Mouse (Mus musculus) cerebellum, postnatal 25 days (tissue): ENCODE data around the gene Clec16a.

Experiments used
- DNase-seq, 2 experiments: peaks; one replicate each; pipeline ENCODE4 v3.0.0; 2021; ENCODE audit warnings: mixed read lengths in 2 of 2

The Clec16a gene

DNA sequence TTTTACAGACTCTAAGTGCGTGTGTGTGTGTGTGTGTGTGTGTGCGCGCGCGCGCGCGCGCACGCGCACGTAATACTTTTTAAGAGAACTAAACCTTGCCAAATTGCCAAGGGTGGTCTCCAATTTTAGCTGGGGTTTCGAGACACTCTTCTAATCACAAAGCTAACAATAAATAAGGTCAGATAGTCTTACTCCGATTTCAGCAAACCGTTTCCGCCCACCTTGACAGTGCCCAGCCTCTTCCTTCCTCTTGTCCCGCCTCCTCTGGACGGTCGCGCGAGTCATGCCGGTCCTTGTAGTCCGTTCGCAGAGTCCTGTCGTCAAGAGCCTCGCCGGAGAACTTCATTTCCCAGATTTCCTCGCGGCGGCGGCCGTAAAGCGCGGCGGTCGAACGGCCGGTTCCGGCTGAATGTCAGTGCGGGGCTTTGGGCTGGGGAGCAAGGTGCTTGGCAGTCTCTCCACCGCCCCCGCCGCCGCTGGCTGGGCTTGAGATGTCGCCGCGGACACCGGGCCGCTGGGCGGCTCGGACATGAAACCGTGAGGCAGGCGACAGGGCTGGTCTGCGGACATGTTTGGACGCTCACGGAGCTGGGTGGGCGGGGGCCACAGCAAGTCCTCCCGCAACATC, at the start of gene Clec16a:
Gene Clec16a, plus strand, starts transcription at position 345 of the 628 bp plus-strand sequence.
- DNase-seq = peak; percentile 96 to 97

- DNase-seq = no peak
Observed at GRCm38 (mm10) chr16:10495824-10496298, 49.3 kb upstream of the Clec16a start.

- peak in 1 of 2 experiments; percentile 33 for DNase-seq
Observed at GRCm38 (mm10) chr16:10498096-10498602, 47.0 kb upstream of the Clec16a start.

DNA sequence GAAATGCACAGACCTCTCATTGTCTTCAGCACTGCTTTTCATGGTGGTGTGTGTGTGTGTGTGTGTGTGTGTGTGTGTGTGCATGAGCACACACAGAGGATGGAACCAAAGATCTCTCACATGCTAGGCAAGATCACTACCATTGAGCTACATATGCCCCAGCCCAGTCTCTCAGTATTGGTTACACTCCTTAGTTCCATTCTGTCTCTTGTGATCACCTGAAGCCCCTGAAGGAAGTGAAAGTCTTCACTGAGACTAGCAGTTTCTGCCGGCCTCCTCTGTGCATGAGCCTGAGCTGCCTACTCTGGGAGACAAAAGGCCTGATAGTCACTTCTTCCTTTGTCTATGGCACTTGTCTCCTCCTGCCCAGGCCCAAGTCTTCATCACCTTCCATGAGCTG, 46.0 kb upstream of the Clec16a start:
- DNase-seq = no peak

- no peak for DNase-seq
Observed at GRCm38 (mm10) chr16:10501865-10502264, 43.3 kb upstream of the Clec16a start.

DNA sequence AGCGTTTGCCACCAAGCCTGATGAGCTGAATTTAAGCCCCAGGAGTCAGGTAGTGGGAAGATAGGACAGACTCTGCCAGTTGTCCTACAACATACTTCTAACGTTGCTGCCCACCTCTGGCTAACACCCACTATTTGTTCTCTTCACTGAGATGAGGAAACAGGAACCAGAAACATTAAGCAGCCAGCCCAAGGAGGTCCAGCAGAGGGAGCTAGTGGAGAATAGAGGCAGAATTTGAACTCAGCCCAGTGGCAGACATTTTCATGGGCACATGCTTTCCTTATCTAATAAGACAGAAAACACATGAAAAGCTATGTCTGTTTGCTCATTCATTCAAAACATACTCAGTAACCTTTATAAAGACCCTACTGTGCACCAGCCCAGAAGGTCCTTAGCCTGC, 42.1 kb upstream of the Clec16a start:
- no peak for DNase-seq

DNA sequence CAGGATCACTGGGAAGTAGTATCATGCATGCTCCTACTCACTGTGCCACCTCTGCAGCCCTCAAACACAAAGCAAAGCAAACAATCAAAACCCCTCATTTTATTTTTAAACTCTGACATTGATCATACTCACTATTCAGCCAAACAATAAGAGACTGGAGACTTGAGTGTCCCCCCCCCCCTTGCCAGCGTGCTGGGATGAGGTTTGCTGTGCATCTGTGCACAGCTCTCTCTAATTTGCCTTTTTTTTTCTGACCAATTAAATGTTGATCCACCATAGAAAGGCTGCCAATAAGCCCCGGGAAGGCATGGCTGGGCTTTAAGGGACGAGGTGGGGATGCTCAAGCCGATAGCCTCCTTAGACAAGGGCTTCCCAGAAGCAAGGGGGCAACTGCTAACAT, 37.7 kb upstream of the Clec16a start:
- no peak for DNase-seq

GRCm38 (mm10) chr16:10508691-10509090, 36.4 kb upstream of the Clec16a start:
- no peak for DNase-seq

- DNase-seq = peak; percentile 89 to 93
Observed at GRCm38 (mm10) chr16:10510477-10511133, 34.5 kb upstream of the Clec16a start.

- peak in 1 of 2 experiments; percentile 76 for DNase-seq
Observed at GRCm38 (mm10) chr16:10511134-10511520, 34.0 kb upstream of the Clec16a start.

- DNase-seq = no peak
Observed at GRCm38 (mm10) chr16:10515953-10516572, 29.1 kb upstream of the Clec16a start.

- DNase-seq = no peak
Observed at GRCm38 (mm10) chr16:10518030-10518429, 27.1 kb upstream of the Clec16a start.

GRCm38 (mm10) chr16:10520908-10521614, 24.1 kb upstream of the Clec16a start:
- peak; percentile 82 to 89 for DNase-seq

DNA sequence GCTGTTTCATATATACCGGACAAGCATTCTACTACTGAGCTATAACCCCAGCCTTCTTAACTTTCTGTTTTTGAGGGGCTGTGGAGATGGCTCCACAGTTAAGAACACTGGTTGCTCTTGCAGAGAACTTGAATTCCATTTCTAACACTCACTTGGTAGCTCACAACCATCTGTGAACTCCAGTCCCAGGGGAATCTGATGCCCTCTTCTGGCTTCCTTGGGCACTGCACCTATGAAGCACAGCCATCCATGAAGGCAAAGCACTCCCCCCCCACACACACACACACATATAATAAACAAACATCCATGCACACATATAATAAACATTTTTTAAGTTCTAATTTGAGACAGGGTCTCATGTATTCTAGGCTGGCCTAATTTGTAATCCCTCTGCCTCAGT, 22.3 kb upstream of the Clec16a start:
- DNase-seq = peak; percentile 75 to 83

DNA sequence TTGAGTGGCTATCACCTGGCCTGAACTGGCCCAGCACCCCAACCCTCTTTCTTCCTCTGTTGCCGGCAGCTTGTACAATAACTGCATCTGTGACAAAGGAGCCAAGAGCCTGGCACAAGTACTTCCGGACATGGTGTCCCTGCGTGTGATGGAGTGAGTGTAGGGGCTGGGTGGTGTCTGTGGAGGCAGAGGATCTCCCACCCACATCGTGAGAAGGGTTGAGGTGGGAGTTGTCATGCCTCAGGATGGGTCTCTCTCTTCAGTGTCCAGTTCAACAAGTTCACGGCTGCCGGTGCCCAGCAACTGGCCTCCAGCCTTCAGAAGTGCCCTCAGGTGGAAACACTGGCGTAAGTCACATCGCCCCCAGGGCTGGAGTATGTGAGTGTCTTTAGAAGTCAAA, 21.5 kb upstream of the Clec16a start:
- no peak for DNase-seq

DNA sequence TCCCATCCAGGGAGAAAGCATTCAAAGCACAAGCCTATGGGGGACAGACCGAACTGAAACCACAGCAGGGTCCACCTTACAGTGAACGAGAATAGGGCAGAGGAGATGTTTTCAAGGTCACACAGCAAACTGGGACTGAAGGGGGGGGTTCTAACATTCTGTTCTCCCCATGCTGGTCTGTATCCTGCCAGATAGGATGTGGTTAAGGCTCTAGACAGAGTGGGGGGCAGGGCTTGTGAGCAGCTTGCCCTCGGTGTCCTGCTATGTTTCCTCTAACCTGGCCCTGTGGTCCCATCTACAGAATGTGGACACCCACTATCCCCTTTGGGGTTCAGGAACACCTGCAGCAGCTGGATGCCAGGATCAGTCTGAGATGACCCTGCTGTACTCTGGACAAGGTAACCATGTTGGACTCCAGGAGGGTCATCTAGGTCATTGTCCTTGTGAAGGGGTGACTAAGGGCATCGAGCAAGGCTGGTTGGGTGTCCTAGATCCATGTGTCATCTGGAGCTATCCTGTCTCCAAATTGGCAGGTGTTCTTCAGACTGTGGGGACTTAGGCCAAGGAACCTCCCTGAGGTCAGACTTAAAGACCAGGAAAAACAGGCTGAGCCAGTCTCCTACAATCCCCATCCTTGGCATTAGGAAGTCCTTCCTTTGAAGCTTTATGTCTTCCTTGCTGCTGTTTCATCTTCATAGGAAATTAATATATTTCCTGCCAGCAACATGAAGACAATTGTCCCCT, 20.1 kb upstream of the Clec16a start:
- DNase-seq = no peak

DNA sequence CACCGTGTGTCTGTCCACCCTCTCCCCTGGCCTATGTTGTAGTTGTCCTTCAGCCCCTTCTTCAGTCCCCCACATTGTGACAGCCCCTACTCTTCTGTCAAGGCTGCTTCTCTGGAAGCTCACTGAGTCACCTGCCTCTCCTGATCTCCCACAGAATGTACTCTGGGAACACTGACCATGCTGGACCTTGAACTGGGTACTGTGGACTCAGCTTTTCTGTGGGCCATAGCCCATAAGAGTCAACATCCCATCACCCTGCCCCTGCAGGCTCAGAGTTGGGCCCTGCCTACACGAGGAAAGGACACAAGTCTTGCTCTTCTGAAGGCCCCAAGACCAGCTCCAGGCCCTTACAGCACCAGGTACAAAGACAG, 19.5 kb upstream of the Clec16a start:
- DNase-seq = no peak

DNA sequence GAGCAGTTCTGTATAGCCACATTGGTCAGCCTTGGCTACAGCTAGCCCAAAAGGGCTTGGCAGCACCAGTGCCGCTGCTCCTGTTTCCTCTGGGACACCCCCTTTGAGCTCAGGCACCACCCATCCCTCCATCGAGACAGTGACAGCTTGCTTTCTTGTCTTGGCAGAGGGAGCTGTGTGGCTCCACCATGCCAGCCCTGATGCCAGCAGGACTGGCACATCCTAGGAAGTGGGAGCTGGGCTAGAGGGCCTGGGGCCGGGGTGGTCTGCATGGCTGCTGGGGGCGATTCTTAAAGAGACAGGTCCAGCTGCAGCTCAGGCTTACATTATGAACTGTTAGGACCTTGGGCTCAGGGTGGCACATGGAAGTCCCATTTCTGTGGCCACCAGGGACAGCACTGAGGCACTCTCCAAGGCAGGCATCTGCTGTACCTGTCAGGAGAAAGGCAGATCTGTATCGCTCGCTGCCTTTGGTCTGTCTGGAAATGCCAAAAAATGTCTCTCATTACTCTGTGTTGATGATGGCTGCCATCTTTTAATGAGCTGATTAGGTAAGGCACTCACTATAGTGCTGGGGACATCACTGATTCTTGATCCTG, 18.0 kb upstream of the Clec16a start:
- DNase-seq = peak; percentile 63 to 68

DNA sequence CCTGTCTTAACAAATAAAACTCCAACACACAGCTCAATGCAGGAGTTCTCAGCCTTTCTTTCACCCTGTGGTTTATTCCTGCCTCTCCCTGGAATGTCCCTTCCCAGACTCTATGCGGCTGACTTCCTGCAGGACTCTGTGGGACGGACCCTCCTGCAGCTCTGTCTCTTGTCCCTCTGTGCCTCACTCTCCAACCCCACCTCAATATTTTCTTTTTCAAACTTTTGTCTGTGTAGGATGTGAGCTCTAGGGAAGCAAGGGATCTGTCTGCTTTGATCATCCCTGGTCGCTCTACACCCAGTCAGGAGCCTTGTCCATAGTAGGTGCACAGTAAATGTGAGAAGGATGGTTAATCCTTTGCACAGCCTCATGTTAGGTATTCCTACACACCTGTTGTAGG, 16.8 kb upstream of the Clec16a start:
- no peak for DNase-seq

- no peak for DNase-seq
Observed at GRCm38 (mm10) chr16:10530179-10530578, 15.0 kb upstream of the Clec16a start.

- DNase-seq = no peak
Observed at GRCm38 (mm10) chr16:10533781-10534180, 11.4 kb upstream of the Clec16a start.

DNA sequence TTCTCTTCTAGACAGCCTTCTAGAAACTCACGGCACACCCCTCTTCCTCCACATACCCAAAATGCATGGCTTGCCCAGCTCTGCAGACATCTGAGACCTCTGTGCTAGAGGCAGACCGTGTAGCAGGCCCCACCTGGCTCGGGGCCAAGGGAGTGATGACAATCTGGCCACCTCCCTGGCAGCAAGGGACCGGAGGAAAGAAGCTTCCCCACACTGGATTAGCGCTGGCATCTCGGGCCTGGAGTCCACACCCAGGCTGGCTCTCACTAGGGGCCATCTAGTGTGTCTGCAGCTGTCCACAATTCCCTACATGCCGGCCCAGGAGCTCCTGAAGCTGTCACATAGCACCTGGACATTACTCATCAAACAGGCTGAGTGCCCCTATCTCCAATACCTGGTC, 10.6 kb upstream of the Clec16a start:
- DNase-seq = peak; percentile 61 to 81
